Mouse (Mus musculus) cortical plate, adult 2 months (tissue): ENCODE measurements at regions not wholly inside any gene's neighbourhood (a gene's known extent, or its start where the extent isn't known, plus 50 kb on each side); places are given as distances from the start of the nearest gene placed in this dataset.

Experiments
- CTCF ChIP-seq: fragments of 200-500 bp; IDR thresholded peaks from 2 replicates; pipeline ENCODE4 v1.5.1; 2011; ENCODE audit warnings: mild to moderate bottlenecking, control low read depth, low read length; ENCODE audit not compliant: insufficient read depth; ENCODE audit errors: extremely low read depth
- POLR2A ChIP-seq: fragments of 200-500 bp; IDR thresholded peaks from 2 replicates; pipeline ENCODE4 v1.6.1; 2011; ENCODE audit warnings: mild to moderate bottlenecking, low read length, control low read depth; ENCODE audit not compliant: insufficient read depth; ENCODE audit errors: extremely low read depth

DNA sequence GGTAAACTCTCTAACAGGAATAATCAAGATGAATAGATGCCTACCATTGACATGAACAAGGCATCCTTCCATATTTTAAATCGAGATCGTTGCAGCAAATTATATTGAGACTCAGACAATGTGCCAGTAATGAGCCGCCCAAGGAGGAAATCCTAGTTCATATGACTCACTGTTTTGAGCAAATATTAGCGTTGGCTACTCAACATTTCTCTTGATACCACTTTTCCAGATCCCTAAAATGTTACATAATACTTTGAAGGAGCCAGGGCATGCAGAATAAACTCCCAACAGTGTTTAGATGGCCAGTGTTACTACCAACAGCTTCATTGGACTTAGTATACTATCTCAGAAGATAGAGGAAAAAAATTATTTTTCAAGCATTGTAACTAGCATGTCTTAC, 700.6 kb upstream of the Sox9 start:
- no peak for TF ChIP-seq CTCF
- no peak for TF ChIP-seq POLR2A
